Mouse (Mus musculus): ENCODE results near the gene Cdc37.
"Not testable (repeated sequence)": the region's sequence is repeated elsewhere in the genome, so short reads cannot be mapped to it uniquely, and the experiment has no call there.

Cdc37 gene

GRCm38 (mm10) chr9:21149654-21150419, at the start of gene Cdc37:
TSS of gene Cdc37 (minus strand) at chr9:21149982.
- DNase-seq: peak; percentile 91

- no peak for DNase-seq
Measured at GRCm38 (mm10) chr9:21198960-21199359, 49.2 kb upstream of the Cdc37 start.

GRCm38 (mm10) chr9:21197981-21198380, 48.2 kb upstream of the Cdc37 start:
- DNase-seq: no peak

- DNase-seq: no peak
Measured at GRCm38 (mm10) chr9:21196521-21197433, 47.0 kb upstream of the Cdc37 start.

- DNase-seq: not testable (repeated sequence)
Measured at GRCm38 (mm10) chr9:21195736-21196505, 46.1 kb upstream of the Cdc37 start.

- no peak for DNase-seq
Measured at GRCm38 (mm10) chr9:21194787-21195493, 45.2 kb upstream of the Cdc37 start.

- DNase-seq: no peak
Measured at GRCm38 (mm10) chr9:21193786-21194185, 44.0 kb upstream of the Cdc37 start.

GRCm38 (mm10) chr9:21190670-21191069, 40.9 kb upstream of the Cdc37 start:
- no peak for DNase-seq

GRCm38 (mm10) chr9:21189905-21190304, 40.1 kb upstream of the Cdc37 start:
- DNase-seq: peak; percentile 35

- no peak for DNase-seq
Measured at GRCm38 (mm10) chr9:21185436-21185835, 35.7 kb upstream of the Cdc37 start.

GRCm38 (mm10) chr9:21184733-21185132, 35.0 kb upstream of the Cdc37 start:
- DNase-seq: no peak

- peak; percentile 58 for DNase-seq
Measured at GRCm38 (mm10) chr9:21183905-21184413, 34.2 kb upstream of the Cdc37 start.

- DNase-seq: no peak
Measured at GRCm38 (mm10) chr9:21183421-21183820, 33.6 kb upstream of the Cdc37 start.

GRCm38 (mm10) chr9:21181421-21182220, 31.8 kb upstream of the Cdc37 start:
- no peak for DNase-seq

- DNase-seq: no peak
Measured at GRCm38 (mm10) chr9:21180841-21181240, 31.1 kb upstream of the Cdc37 start.

- DNase-seq: no peak
Measured at GRCm38 (mm10) chr9:21180402-21180801, 30.6 kb upstream of the Cdc37 start.

GRCm38 (mm10) chr9:21172364-21172763, 22.6 kb upstream of the Cdc37 start:
- peak; percentile 13 for DNase-seq

GRCm38 (mm10) chr9:21169157-21169556, 19.4 kb upstream of the Cdc37 start:
- DNase-seq: no peak

- DNase-seq: peak; percentile 82
Measured at GRCm38 (mm10) chr9:21168161-21169123, 18.7 kb upstream of the Cdc37 start.

Data from thymus, postnatal 25 days (tissue).